Mouse (Mus musculus) small intestine, adult 2 months (tissue): ENCODE measurements around the gene Gimap1.

Experiments
- CTCF ChIP-seq: fragments of 200-500 bp; IDR thresholded peaks from 2 replicates; pipeline ENCODE4 v1.5.1; 2012; ENCODE audit warnings: low read depth, mild to moderate bottlenecking, control low read depth, inconsistent platforms, low read length, moderate library complexity, mixed read lengths; ENCODE audit not compliant: insufficient replicate concordance, insufficient read length; ENCODE audit errors: extremely low read depth
- POLR2A ChIP-seq: fragments of 200-500 bp; IDR thresholded peaks from 2 replicates; pipeline ENCODE4 v1.6.1; 2012; ENCODE audit warnings: low read depth, mild to moderate bottlenecking, control low read depth, inconsistent platforms, low read length, moderate library complexity

DNA sequence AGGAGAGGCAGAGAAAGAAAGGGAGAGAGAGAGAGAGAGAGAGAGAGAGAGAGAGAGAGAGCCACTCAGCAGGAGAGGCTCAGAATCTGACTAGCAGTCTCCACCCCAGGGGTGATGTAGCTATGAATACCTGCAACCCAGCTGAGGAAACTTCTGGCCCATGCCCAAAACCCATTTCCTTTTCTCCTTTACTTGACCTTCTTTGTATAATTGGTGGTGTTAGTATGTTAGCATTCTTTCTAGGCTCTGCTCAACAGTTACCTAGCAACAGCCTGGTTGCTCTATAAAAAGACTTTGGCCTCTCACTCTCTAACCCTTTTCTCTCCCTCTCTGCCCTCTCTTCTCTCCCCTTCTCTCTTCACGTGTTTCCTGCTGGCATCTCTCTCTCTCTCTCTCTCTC is 13.4 kb upstream of the Gimap1 start:
- TF ChIP-seq CTCF (no peak), POLR2A (no peak)
